Mouse (Mus musculus): ENCODE results near the gene Ago4.

The Ago4 gene

GRCm38 (mm10) chr4:126512308-126513066 is 20.8 kb downstream of the Ago4 start:
- DNase-seq (ENCODE audit: low spot score), result no peak

GRCm38 (mm10) chr4:126511013-126511412 is 22.3 kb downstream of the Ago4 start:
- no peak for DNase-seq (ENCODE audit: low spot score)

GRCm38 (mm10) chr4:126509072-126509471 is 24.2 kb downstream of the Ago4 start:
- no peak for DNase-seq (ENCODE audit: low spot score)

- DNase-seq (ENCODE audit: low spot score), result no peak
These were observed 25.0 kb downstream of the Ago4 start for GRCm38 (mm10) chr4:126508110-126508899.

GRCm38 (mm10) chr4:126502977-126503309 is 30.3 kb downstream of the Ago4 start:
- DNase-seq (ENCODE audit: low spot score), result no peak

GRCm38 (mm10) chr4:126502141-126502976 is 30.9 kb downstream of the Ago4 start:
- DNase-seq (ENCODE audit: low spot score), result no peak

- no peak for DNase-seq (ENCODE audit: low spot score)
These were observed 34.7 kb downstream of the Ago4 start for GRCm38 (mm10) chr4:126498601-126499000.

GRCm38 (mm10) chr4:126496963-126497362 is 36.3 kb downstream of the Ago4 start:
- no peak for DNase-seq (ENCODE audit: low spot score)

- DNase-seq (ENCODE audit: low spot score), result no peak
These were observed 37.1 kb downstream of the Ago4 start for GRCm38 (mm10) chr4:126495942-126496790.

GRCm38 (mm10) chr4:126495453-126495852 is 37.8 kb downstream of the Ago4 start:
- DNase-seq (ENCODE audit: low spot score), result no peak

- no peak for DNase-seq (ENCODE audit: low spot score)
These were observed 39.9 kb downstream of the Ago4 start for GRCm38 (mm10) chr4:126493416-126493815.

GRCm38 (mm10) chr4:126491977-126492376 is 41.3 kb downstream of the Ago4 start:
- no peak for DNase-seq (ENCODE audit: low spot score)

GRCm38 (mm10) chr4:126490726-126491125 is 42.5 kb downstream of the Ago4 start:
- no peak for DNase-seq (ENCODE audit: low spot score)

- no peak for DNase-seq (ENCODE audit: low spot score)
These were observed 43.5 kb downstream of the Ago4 start for GRCm38 (mm10) chr4:126489811-126490210.

- no peak for DNase-seq (ENCODE audit: low spot score)
These were observed 47.1 kb downstream of the Ago4 start for GRCm38 (mm10) chr4:126486217-126486616.

GRCm38 (mm10) chr4:126485065-126485464 is 48.2 kb downstream of the Ago4 start:
- no peak for DNase-seq (ENCODE audit: low spot score)

GRCm38 (mm10) chr4:126483874-126484273 is 49.4 kb downstream of the Ago4 start:
- no peak for DNase-seq (ENCODE audit: low spot score)

- no peak for DNase-seq (ENCODE audit: low spot score)
These were observed 50.3 kb downstream of the Ago4 start for GRCm38 (mm10) chr4:126482951-126483350.

- DNase-seq (ENCODE audit: low spot score), result no peak
These were observed 51.8 kb downstream of the Ago4 start for GRCm38 (mm10) chr4:126481461-126481860.

- no peak for DNase-seq (ENCODE audit: low spot score)
These were observed 53.0 kb downstream of the Ago4 start for GRCm38 (mm10) chr4:126480288-126480687.

GRCm38 (mm10) chr4:126473031-126473430 is 60.2 kb downstream of the Ago4 start:
- no peak for DNase-seq (ENCODE audit: low spot score)

- DNase-seq (ENCODE audit: low spot score), result no peak
These were observed 63.9 kb downstream of the Ago4 start for GRCm38 (mm10) chr4:126469334-126469733.
